8 mouse cellular contexts compared by ENCODE assay signal in genomic region chr2:157338663-157339062, GRCm38 (mm10). TPM values are rescaled to one million over a fixed set of nuclear protein-coding genes. Genes with fewer than 3 reads are reported as not detected.
DNase-seq lines count a peak whose midpoint lies in the region; ATAC-seq and TF ChIP-seq lines count a peak whose summit lies in the region.

No protein-coding gene starts in this region.

- H3K9ac ChIP-seq in lung, postnatal 0 days (replicated peaks; ENCODE audit: low read depth): no peak overlapping the region

- H3K4me3 ChIP-seq in C2C12 (ENCODE audit: insufficient read depth, poor library complexity, severe bottlenecking): no peak overlapping the region
- no peak overlapping the region for H3K4me3 ChIP-seq in lung, postnatal 0 days (ENCODE audit: low read depth, low read length)

- H3K79me2 ChIP-seq in C2C12 (ENCODE audit: control insufficient read depth, insufficient read depth): no peaks in the 10 kb centered on the region

- no peaks in the 10 kb centered on the region for H3K79me3 ChIP-seq in C2C12 (ENCODE audit: low read depth)

- no peaks in the 10 kb centered on the region for H3K27me3 ChIP-seq in C2C12 (ENCODE audit: control insufficient read depth, insufficient read depth, insufficient read length)
- no peaks in the 10 kb centered on the region for H3K27me3 ChIP-seq in lung, postnatal 0 days (replicated peaks; ENCODE audit: insufficient read depth, low read length)

- ATAC-seq in lung, postnatal 0 days: peak; percentile 67

- WGBS in large intestine, adult 2 months: 35% methylated on average over 5 of the region's 5 CpGs
- WGBS in lung, postnatal 0 days: 39% methylated on average over 5 of the region's 5 CpGs

- H3K9me3 ChIP-seq in lung, postnatal 0 days (ENCODE audit: low read length): no peaks in the 10 kb centered on the region

- no peak overlapping the region for H3K27ac ChIP-seq in lung, postnatal 0 days (ENCODE audit: low read length)

- TF ChIP-seq CTCF in C2C12 (IDR thresholded peaks at IDR 0.05; ENCODE audit: control insufficient read depth, insufficient read depth, insufficient read length): peak; percentile 34
- peak; percentile 88 for TF ChIP-seq CTCF in lung, postnatal 0 days (IDR thresholded peaks at IDR 0.05)

- no peaks in the 10 kb centered on the region for H3K36me3 ChIP-seq in C2C12 (ENCODE audit: control insufficient read depth, insufficient read depth)
- H3K36me3 ChIP-seq in lung, postnatal 0 days (ENCODE audit: insufficient read depth, low read length): no peaks in the 10 kb centered on the region

- TF ChIP-seq EP300 in lung, postnatal 0 days (IDR thresholded peaks at IDR 0.05): no peak

- no peak overlapping the region for H3ac ChIP-seq in C2C12 (ENCODE audit: control insufficient read depth, insufficient read length, low read depth)

- no peaks in the 10 kb centered on the region for H3K4me1 ChIP-seq in lung, postnatal 0 days (ENCODE audit: insufficient read depth, low read depth, low read length)

- DNase-seq in MN1 (ENCODE audit: low spot score): peak; percentile 81
- DNase-seq in cerebellum, adult 9-11 months: peak; percentile 43
- peak; percentile 43 to 48 for DNase-seq in gastrocnemius, adult 8-10 months (ENCODE audit: low spot score in 2 of 2)
- DNase-seq in large intestine, adult 2 months (ENCODE audit: low read depth, low spot score): peak; percentile 32
- DNase-seq in lung, postnatal 0 days (ENCODE audit: low spot score): peak; percentile 90
- DNase-seq in right cerebral cortex, postnatal 14 days: peak; percentile 68
- peak; percentile 51 to 81 for DNase-seq in urinary bladder, postnatal 4 days (ENCODE audit: low spot score in 2 of 2)

- no peak overlapping the region for H3K4me2 ChIP-seq in lung, postnatal 0 days (replicated peaks; ENCODE audit: low read depth, low read length)

TF ChIP-seq in C2C12, 6 proteins besides CTCF, POLR2A, EP300 and RAD21:
- no peak for TF ChIP-seq FOSL1 (IDR thresholded peaks at IDR 0.05; ENCODE audit: insufficient read depth, low read length, poor library complexity, severe bottlenecking)
- TF ChIP-seq MYOD1 (IDR thresholded peaks at IDR 0.05; ENCODE audit: control insufficient read depth, insufficient read length, low read depth): no peak
- no peak for TF ChIP-seq USF1 (IDR thresholded peaks at IDR 0.05; ENCODE audit: low read depth)
- no peak for TF ChIP-seq MAX (IDR thresholded peaks at IDR 0.05)
- no peak for TF ChIP-seq CEBPB (IDR thresholded peaks at IDR 0.05; ENCODE audit: low read depth)
- no peak for TF ChIP-seq MYOG (IDR thresholded peaks at IDR 0.05; ENCODE audit: control insufficient read depth, extremely low read depth, insufficient read length)

RNA-seq across cellular contexts. Expression of gene Ghrh, which starts 8.6 kb away (rescaled TPM):
- not detected for polyA plus RNA-seq in C2C12 (2012; fragmentation: generic; extraction: Trizol)
- total RNA-seq in gastrocnemius, adult 8-10 months (2022): not detected
- polyA plus RNA-seq in large intestine, adult 2 months (2012; rRNA removed): 0.22 TPM in 1 of 2 replicates, not detected in the other
- polyA plus RNA-seq in lung, postnatal 0 days (2015; fragmentation: Nextera tagmentation; extraction: Ambion mirVana): 0.70 and 0.79 TPM in 2 replicates

RNA-seq across cellular contexts. Expression of gene Manbal, which starts 28.7 kb away (rescaled TPM):
- polyA plus RNA-seq in C2C12 (2012; fragmentation: generic; extraction: Trizol): 51.1 TPM
- total RNA-seq in gastrocnemius, adult 8-10 months (2022): 10 to 100 TPM; 16.4 to 18.4 (median 17.4) TPM
- polyA plus RNA-seq in large intestine, adult 2 months (2012; rRNA removed): 64.9 and 72.3 TPM in 2 replicates
- 95.7 and 100 TPM in 2 replicates for polyA plus RNA-seq in lung, postnatal 0 days (2015; fragmentation: Nextera tagmentation; extraction: Ambion mirVana)

RNA-seq across cellular contexts. Expression of gene Mroh8, which starts 59.3 kb away (rescaled TPM):
- polyA plus RNA-seq in C2C12 (2012; fragmentation: generic; extraction: Trizol): 0.13 TPM
- 1 to 10 TPM in 2 of 4 experiments, under 1 TPM in 2; 0.56 to 2.3 (median 0.97) TPM for total RNA-seq in gastrocnemius, adult 8-10 months (2022)
- 0.10 and 0.25 TPM in 2 replicates for polyA plus RNA-seq in large intestine, adult 2 months (2012; rRNA removed)
- 0.23 and 0.25 TPM in 2 replicates for polyA plus RNA-seq in lung, postnatal 0 days (2015; fragmentation: Nextera tagmentation; extraction: Ambion mirVana)

RNA-seq across cellular contexts. Expression of gene Rpn2, which starts 59.8 kb away (rescaled TPM):
- polyA plus RNA-seq in C2C12 (2012; fragmentation: generic; extraction: Trizol): 210 TPM
- total RNA-seq in gastrocnemius, adult 8-10 months (2022): 100 to 1,000 TPM in 1 of 4 experiments, 10 to 100 TPM in 3; 78.6 to 101 (median 85.8) TPM
- 322 and 331 TPM in 2 replicates for polyA plus RNA-seq in large intestine, adult 2 months (2012; rRNA removed)
- 163 and 168 TPM in 2 replicates for polyA plus RNA-seq in lung, postnatal 0 days (2015; fragmentation: Nextera tagmentation; extraction: Ambion mirVana)

Comparison
In these comparisons a context has a peak if more than half of its experiments do, and no peak if none do; other contexts are left out.
1. DNase-seq: peak in every context shown above with its lines; median percentile 90 in lung, postnatal 0 days; 81 in MN1; 68 in right cerebral cortex, postnatal 14 days; 66 in urinary bladder, postnatal 4 days; 46 in gastrocnemius, adult 8-10 months; 43 in cerebellum, adult 9-11 months; 32 in large intestine, adult 2 months.